ENCODE assay signal across 11 mouse cellular contexts in the genomic region with DNA sequence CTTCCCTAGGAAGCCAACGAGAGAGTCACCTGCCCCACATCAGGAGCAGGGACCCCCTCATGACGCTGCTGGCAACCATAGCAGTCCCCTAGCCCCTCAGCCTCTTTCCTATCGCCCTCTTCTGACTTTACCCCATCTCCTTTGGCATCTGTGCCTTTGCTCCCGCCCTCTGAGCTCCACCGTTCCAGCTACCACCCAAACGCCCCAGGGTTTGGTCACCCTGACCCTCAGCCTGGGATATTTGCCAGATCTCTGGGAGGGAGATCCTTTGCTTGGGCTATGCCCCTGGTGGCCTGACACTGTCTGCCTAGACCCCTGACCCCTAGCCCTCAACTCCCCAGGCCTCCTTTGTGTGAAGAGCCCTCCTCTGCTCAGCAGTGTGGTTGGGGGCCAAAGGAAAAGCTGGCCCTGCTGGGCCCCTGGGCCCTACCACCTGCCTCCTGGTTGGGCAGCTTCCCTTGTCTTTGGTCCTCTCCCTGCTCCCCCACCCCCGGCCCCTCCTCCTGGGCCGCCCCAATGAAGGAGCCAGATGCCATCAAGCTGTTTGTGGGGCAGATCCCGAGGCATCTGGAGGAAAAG. TPM values are rescaled to one million over a fixed set of nuclear protein-coding genes. Genes with fewer than 3 reads are reported as not detected.
DNase-seq lines count a peak whose midpoint lies in the region; ATAC-seq lines count a peak whose summit lies in the region.
"Had no signal": no experiment of that assay in that cellular context is flagged by ENCODE, and none has a peak within 500 bp of the region (broad histone marks: within the 10 kb centered on the region; RNA-seq: fewer than 3 reads in every experiment).

No protein-coding gene starts in this region.

- H3K27me3 ChIP-seq in forebrain, embryonic 13.5 days: no peaks in the 10 kb centered on the region
- peaks cover 8% of the 10 kb centered on the region; the same call in 1 of the 2 replicates for H3K27me3 ChIP-seq in limb, embryonic 11.5 days (ENCODE audit: control insufficient read depth, insufficient read depth, low read length)
- peaks cover 4% of the 10 kb centered on the region; the same call in 1 of the 2 replicates for H3K27me3 ChIP-seq in stomach, embryonic 16.5 days (ENCODE audit: control insufficient read depth, insufficient read depth, low read length)

- DNase-seq in retina, postnatal 1 day: peak; percentile 46
- DNase-seq in retina, embryonic 14.5 days (ENCODE audit: low spot score): no peak
- DNase-seq in limb, embryonic 11.5 days (ENCODE audit: low spot score): no peak
- no peak for DNase-seq in layer of hippocampus, adult 18-20 months (ENCODE audit: low spot score in 2 of 2)
- DNase-seq in frontal cortex, postnatal 14 days (ENCODE audit: low spot score in 2 of 2): no peak
- DNase-seq: kidney, postnatal 25 days had no signal

- 5% methylated on average over 9 of the region's 9 CpGs for WGBS in forebrain, embryonic 13.5 days
- WGBS in limb, embryonic 11.5 days: 13% methylated on average over 9 of the region's 9 CpGs
- 15% methylated on average over 9 of the region's 9 CpGs for WGBS in stomach, embryonic 16.5 days

- H3K36me3 ChIP-seq in forebrain, embryonic 13.5 days (ENCODE audit: poor library complexity, severe bottlenecking): peaks cover 26% of the 10 kb centered on the region; the same call in 1 of the 2 replicates
- H3K36me3 ChIP-seq in limb, embryonic 11.5 days (ENCODE audit: control insufficient read depth, insufficient read depth, low read length): no peaks in the 10 kb centered on the region
- no peaks in the 10 kb centered on the region for H3K36me3 ChIP-seq in stomach, embryonic 16.5 days (ENCODE audit: control insufficient read depth, insufficient read depth, low read length)
- H3K36me3 ChIP-seq: heart, embryonic 15.5 days had no signal

- peaks cover 73% of the 10 kb centered on the region for H3K4me1 ChIP-seq in forebrain, embryonic 13.5 days
- H3K4me1 ChIP-seq in limb, embryonic 11.5 days (ENCODE audit: control insufficient read depth, insufficient read depth, low read length): peaks cover 8% of the 10 kb centered on the region; the same call in 1 of the 2 replicates
- no peaks in the 10 kb centered on the region for H3K4me1 ChIP-seq in stomach, embryonic 16.5 days (ENCODE audit: control insufficient read depth, insufficient read depth, low read length)

- H3K9ac ChIP-seq in forebrain, embryonic 13.5 days: peak overlapping the region; percentile 92
- no peak overlapping the region for H3K9ac ChIP-seq in limb, embryonic 11.5 days (ENCODE audit: low read length)
- no peak overlapping the region for H3K9ac ChIP-seq in stomach, embryonic 16.5 days (ENCODE audit: low read length)
- H3K9ac ChIP-seq: heart, embryonic 15.5 days; liver, embryonic 14.5 days had no signal

- peak; percentile 6 for ATAC-seq in forebrain, embryonic 13.5 days
- ATAC-seq in limb, embryonic 11.5 days (ENCODE audit: insufficient number of reproducible peaks, low FRiP score, low TSS enrichment, low read depth): no peak
- no peak for ATAC-seq in stomach, embryonic 16.5 days (ENCODE audit: insufficient read depth, low FRiP score)

- no peaks in the 10 kb centered on the region for H3K9me3 ChIP-seq in forebrain, embryonic 13.5 days (replicated peaks)
- no peaks in the 10 kb centered on the region for H3K9me3 ChIP-seq in limb, embryonic 11.5 days (ENCODE audit: control insufficient read depth, low read length)
- no peaks in the 10 kb centered on the region for H3K9me3 ChIP-seq in stomach, embryonic 16.5 days (replicated peaks; ENCODE audit: control insufficient read depth, low read length)
- H3K9me3 ChIP-seq: heart, embryonic 15.5 days had no signal

- H3K4me2 ChIP-seq in forebrain, embryonic 13.5 days: peak overlapping the region; percentile 79
- H3K4me2 ChIP-seq in limb, embryonic 11.5 days (ENCODE audit: low read depth, severe bottlenecking): no peak overlapping the region
- no peak overlapping the region for H3K4me2 ChIP-seq in stomach, embryonic 16.5 days (ENCODE audit: low read depth, low read length)
- H3K4me2 ChIP-seq: heart, embryonic 15.5 days had no signal

- H3K27ac ChIP-seq in forebrain, embryonic 13.5 days: peak overlapping the region; percentile 88
- no peak overlapping the region for H3K27ac ChIP-seq in limb, embryonic 11.5 days (replicated peaks; ENCODE audit: low read depth, low read length)
- no peak overlapping the region for H3K27ac ChIP-seq in stomach, embryonic 16.5 days (ENCODE audit: low read length)
- H3K27ac ChIP-seq: heart, embryonic 15.5 days; liver, embryonic 14.5 days had no signal

- peak overlapping the region; percentile 69 for H3K4me3 ChIP-seq in forebrain, embryonic 13.5 days
- H3K4me3 ChIP-seq in limb, embryonic 11.5 days (ENCODE audit: low read depth, low read length): 0 out of 2 replicates have a peak overlapping the region, but pooled peaks have one; percentile 3
- H3K4me3 ChIP-seq in stomach, embryonic 16.5 days (replicated peaks; ENCODE audit: low read length): peak overlapping the region; percentile 11; the same call in 1 of the 2 replicates
- H3K4me3 ChIP-seq: heart, embryonic 15.5 days had no signal

RNA-seq across cellular contexts. Expression of a gene that starts 0.6 kb away (rescaled TPM):
- polyA plus RNA-seq in forebrain, embryonic 13.5 days (2015; fragmentation: Nextera tagmentation; extraction: Ambion mirVana): 320 and 332 TPM in 2 replicates
- 0.68 and 0.88 TPM in 2 replicates for polyA plus RNA-seq in limb, embryonic 11.5 days (2014; fragmentation: Nextera tagmentation; extraction: Ambion mirVana)
- 14.2 and 19.3 TPM in 2 replicates for polyA plus RNA-seq in stomach, embryonic 16.5 days (2015; fragmentation: Nextera tagmentation; extraction: Ambion mirVana)
- 100 to 1,000 TPM; 167 to 185 TPM for total RNA-seq in layer of hippocampus, adult 18-20 months (2021)

RNA-seq across cellular contexts. Expression of a gene that starts 1.5 kb away (rescaled TPM):
- 20.2 and 22.8 TPM in 2 replicates for polyA plus RNA-seq in forebrain, embryonic 13.5 days (2015; fragmentation: Nextera tagmentation; extraction: Ambion mirVana)
- 1.0 and 1.6 TPM in 2 replicates for polyA plus RNA-seq in limb, embryonic 11.5 days (2014; fragmentation: Nextera tagmentation; extraction: Ambion mirVana)
- polyA plus RNA-seq in stomach, embryonic 16.5 days (2015; fragmentation: Nextera tagmentation; extraction: Ambion mirVana): 1.6 and 3.4 TPM in 2 replicates
- total RNA-seq in layer of hippocampus, adult 18-20 months (2021): 1 to 10 TPM; 6.5 to 9.6 TPM
- total RNA-seq: MEL had no signal
- polyA plus RNA-seq: liver, embryonic 14.5 days had no signal

RNA-seq across cellular contexts. Expression of a gene that starts 35.0 kb away (rescaled TPM):
- polyA plus RNA-seq in forebrain, embryonic 13.5 days (2015; fragmentation: Nextera tagmentation; extraction: Ambion mirVana): 1.2 and 1.4 TPM in 2 replicates
- polyA plus RNA-seq in limb, embryonic 11.5 days (2014; fragmentation: Nextera tagmentation; extraction: Ambion mirVana): 0.31 and 0.36 TPM in 2 replicates
- polyA plus RNA-seq in stomach, embryonic 16.5 days (2015; fragmentation: Nextera tagmentation; extraction: Ambion mirVana): 0.41 and 0.56 TPM in 2 replicates
- not detected for total RNA-seq in layer of hippocampus, adult 18-20 months (2021)

RNA-seq across cellular contexts. Expression of a gene that starts 35.6 kb away (rescaled TPM):
- polyA plus RNA-seq in forebrain, embryonic 13.5 days (2015; fragmentation: Nextera tagmentation; extraction: Ambion mirVana): 62.8 and 62.9 TPM in 2 replicates
- polyA plus RNA-seq in limb, embryonic 11.5 days (2014; fragmentation: Nextera tagmentation; extraction: Ambion mirVana): 68.0 and 75.2 TPM in 2 replicates
- polyA plus RNA-seq in stomach, embryonic 16.5 days (2015; fragmentation: Nextera tagmentation; extraction: Ambion mirVana): 67.8 and 71.8 TPM in 2 replicates
- 10 to 100 TPM; 42.5 to 43.0 TPM for total RNA-seq in layer of hippocampus, adult 18-20 months (2021)

Comparison
In these comparisons a context has a peak if more than half of its experiments do, and no peak if none do; other contexts are left out.
1. H3K4me3 ChIP-seq: peak in every context shown above with its lines; median percentile 69 in forebrain, embryonic 13.5 days; 11 in stomach, embryonic 16.5 days; 3 in limb, embryonic 11.5 days.
2. RNA of a gene that starts 0.6 kb away (polyA plus RNA-seq): 320 to 332 TPM in forebrain, embryonic 13.5 days; 14.2 to 19.3 TPM in stomach, embryonic 16.5 days and 0.68 to 0.88 TPM in limb, embryonic 11.5 days; every median in the first group is over 10 times any median in the second.